Mouse (Mus musculus) liver, embryonic 14.5 days (tissue): Measurements from ENCODE around the gene Stk24.

Experiments
- CTCF ChIP-seq: IDR thresholded peaks from 2 replicates; pipeline ENCODE4 v1.5.1; 2016; ENCODE audit warnings: antibody characterized with exemption, low read depth, control low read depth
- EP300 ChIP-seq: IDR thresholded peaks from 2 replicates; pipeline ENCODE4 v1.6.1; 2016; ENCODE audit warnings: antibody characterized with exemption, low read depth

DNA sequence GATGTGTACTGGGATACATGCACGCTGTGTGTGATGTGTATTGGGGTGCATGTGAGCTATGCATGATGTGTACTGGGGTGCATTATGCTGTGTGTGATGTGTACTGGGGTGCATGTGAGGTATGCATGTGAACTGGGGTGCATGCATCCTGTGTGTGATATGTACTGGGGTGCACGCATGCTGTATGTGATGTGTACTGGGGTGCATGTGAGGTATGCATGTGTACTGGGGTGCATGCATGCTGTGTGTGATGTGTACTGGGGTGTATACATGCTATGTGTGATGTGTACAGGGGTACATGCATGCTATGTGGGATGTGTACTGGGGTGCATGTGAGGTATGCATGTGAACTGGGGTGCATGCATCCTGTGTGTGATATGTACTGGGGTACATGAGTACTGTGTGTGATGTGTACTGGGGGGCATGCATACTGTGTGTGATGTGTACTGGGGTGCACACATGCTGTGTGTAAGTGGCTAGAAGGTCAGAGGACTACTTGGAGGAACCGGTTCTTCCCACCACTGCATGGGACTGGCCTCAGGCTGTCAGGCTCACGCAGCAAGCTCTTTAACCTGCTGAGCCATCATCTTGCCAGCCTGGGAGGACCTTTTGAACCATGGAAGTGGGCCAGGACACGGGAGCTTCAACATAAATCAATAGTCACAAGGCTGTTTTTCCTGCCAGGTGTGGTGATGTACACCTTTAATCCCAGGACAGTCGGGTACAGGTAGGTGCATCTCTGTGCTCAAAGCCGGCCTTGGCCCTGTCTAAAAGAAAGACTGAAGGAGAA is 45.4 kb upstream of the Stk24 start:
- TF ChIP-seq CTCF: no peak
- TF ChIP-seq EP300: no peak
